Mouse (Mus musculus): ENCODE measurements at regions not wholly inside any gene's neighbourhood (a gene's known extent, or its start where the extent isn't known, plus 50 kb on each side); places are given as distances from the start of the nearest gene placed in this dataset.

DNA sequence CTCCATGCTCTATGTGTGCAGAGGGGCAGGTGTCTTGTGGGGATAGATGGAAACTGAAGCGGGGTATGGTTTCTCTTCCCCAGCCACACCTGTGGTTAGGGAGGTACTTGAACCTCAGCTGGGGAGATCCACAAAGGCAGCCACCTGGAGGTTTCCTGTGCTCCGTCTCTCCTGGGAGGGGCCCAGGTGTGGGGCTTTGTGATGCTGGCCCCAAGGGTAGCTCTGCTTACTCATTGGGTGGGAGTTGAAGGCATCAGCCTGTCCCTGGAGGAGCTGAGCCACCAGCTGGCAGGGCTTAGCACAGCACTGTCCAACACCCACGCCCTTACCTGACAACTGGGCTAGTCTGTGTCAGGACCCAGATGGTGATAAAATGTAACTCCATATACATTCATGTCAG lies 81.4 kb downstream of the Lhx2 start:
- DNase-seq (ENCODE audit: low read depth, low spot score): no peak

DNA sequence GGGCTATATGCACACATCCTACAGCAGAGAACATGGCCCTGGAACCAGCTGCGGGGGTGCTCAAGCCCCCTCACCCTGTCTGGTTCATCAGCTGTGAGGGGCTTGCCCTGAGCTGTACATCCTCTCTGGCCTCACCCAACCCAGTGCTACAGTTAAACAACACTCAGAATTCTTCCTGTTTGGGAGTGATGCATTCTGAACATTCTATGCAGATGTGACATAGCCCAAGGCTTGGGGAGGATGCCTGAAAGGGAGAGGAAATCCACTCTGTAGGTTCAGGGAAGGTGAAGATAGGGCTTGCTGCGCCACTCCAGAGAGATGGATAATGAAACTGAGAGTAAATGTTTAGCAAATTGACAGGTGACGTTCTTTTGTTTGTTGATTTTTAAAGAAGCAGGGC lies 83.3 kb downstream of the Lhx2 start:
- no peak for DNase-seq (ENCODE audit: low read depth, low spot score)

DNA sequence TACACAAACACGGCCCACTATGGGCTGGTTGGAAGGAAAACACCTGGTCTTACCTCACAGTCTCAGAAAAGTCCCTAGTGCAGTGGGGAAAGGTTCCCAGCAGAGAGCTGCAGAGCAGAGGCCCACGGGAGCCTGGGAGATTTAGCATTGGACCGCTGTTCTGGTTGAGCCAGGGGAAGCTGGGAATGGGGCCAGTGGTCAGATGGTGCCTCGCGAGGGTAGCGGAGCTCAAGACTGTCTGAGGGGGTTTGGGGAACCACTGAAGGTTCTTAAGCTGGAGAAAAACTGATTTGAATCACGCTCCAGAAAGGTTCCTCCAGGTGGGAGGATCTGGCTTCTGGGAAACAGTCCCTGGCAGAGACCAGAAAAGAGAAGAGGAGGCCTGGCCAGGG lies 84.8 kb downstream of the Lhx2 start:
- no peak for DNase-seq (ENCODE audit: low read depth, low spot score)

DNA sequence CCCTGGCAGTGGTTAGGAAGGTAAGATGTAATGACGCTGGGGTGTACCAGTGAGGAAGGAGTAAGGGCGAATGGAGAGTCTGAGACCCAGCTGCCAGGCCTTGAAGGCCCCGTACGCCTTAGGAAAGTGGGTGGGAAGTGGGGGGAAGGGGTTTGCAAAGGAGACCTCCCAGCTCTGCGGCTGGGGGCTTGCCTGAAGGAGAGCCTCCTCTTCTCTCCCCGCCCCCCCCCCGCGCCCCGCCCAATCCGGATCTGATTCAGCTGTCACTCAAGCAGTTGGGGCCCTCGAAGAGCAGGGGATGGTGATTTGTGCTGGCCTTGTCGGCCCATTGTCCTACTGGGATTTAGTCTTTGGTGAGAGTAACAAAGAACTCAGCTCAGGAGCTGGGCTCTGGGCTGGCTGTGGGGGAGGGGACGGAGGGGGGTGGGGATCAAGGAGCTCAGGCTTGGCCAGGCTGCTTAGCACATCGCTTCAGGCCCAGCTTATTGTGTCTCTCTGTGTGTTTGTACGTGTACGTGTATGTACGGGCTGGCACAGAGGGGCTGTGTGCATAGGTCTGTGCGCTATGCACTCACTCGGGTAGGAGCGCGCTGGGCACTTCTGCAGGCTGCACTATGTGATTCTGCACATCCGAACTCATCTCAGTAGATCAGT lies 85.3 kb downstream of the Lhx2 start:
- no peak for DNase-seq (ENCODE audit: low read depth, low spot score)

DNA sequence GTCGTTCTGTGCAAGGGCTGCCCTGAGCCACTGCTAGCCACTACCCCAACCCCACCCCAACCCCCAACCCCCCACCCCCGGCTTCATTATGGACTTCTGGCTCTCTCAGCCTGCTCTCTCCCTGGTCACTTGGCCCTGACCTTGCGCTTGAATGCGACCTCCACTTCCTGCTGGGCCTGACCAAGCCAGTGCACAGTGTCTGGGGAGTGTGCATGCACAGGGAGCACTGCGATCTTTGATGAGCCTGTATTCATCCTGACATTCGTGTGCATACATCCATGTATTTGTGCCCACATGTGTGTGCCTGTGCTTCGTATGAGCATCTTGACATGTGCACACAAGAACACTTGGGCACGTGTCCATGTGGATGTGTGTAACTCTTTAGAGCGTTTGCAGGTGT lies 85.9 kb downstream of the Lhx2 start:
- no peak for DNase-seq (ENCODE audit: low read depth, low spot score)

DNA sequence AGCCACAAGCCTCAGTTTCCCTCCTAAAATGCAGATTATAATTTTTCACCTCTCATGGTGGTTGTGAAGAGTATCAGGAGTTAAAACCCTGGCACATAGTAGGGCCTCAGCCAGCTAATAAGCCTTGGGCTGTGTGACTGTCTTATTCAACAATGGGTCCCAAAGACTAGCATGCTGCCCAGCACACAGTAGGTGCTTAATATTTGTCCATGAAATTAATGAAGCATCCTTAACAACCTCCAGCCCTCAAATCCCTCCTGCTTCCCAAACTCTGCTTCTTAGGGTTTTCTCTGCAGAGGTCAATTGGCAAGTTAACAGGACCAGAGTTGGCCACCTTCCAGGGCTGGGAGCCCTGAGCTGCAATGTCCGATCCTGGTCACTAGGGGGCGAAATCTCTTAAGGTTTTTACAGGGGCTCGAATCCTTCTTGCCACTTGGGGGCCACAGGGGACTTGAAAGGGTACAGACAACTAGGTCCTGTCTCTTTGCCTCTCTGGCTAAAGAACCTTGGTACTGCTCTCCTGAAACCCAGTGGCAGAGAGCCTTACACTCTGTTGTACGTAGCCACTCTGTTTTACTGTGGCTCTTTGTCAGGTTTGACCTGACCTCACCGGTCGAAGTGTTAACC lies 81.6 kb upstream of the Nek6 start:
- DNase-seq (ENCODE audit: low read depth, low spot score): peak; percentile 54

DNA sequence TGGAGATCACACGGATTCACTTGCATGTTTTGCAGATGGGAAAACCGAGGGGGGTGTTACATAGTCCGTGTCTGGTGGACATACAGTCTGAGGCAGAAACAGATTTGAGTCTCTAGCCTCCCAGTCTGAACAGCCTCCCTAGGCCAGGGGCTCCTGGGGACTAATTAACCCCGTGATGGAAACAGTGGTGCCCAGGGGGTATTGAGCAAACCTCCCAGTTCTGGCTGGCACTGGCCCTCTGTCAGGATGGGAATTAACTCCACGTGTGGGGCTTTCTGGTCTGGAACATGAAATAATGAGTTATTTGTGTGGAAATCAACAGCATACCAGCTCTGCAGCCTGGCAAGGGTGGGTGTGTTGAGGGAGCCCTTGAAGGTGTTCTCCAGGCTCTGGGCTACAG lies 79.9 kb upstream of the Nek6 start:
- DNase-seq (ENCODE audit: low read depth, low spot score): no peak

DNA sequence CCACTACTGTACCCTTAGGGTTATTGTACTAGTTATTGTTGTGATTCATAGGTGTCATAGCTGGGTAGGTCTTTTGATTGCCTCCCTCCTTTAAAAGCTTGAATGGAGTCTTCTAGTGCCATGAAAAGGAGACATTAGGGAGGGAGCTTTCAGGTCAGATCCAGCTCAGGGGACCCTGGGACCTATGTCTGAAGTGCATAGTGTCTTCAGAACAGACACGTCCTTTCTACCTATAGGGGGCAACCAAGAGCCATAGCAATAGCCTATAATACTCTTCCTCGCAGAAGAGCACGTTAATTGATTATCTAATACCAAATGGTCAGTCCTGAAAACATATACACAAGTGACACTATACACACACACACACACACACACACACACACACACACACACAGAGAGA lies 77.7 kb upstream of the Nek6 start:
- DNase-seq (ENCODE audit: low read depth, low spot score): no peak

DNA sequence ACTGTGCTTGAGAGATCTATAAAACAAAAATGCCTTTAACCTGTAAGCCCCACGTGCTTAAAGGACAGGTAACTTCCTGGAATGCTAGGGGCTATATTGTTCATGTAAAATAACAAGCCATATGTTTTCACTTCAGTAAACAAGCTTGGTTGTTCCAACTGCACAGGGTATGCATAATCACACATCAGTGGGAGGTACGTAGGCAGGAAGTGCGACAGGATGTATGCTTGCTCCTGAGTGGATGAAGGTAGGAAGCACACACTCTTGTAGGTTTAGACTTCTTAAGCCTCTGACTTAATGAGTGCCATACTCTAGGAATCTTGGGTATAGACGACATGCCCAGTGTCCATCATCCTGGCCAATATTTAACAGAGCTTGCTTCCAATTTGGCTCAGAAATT lies 74.7 kb upstream of the Nek6 start:
- no peak for DNase-seq (ENCODE audit: low read depth, low spot score)

DNA sequence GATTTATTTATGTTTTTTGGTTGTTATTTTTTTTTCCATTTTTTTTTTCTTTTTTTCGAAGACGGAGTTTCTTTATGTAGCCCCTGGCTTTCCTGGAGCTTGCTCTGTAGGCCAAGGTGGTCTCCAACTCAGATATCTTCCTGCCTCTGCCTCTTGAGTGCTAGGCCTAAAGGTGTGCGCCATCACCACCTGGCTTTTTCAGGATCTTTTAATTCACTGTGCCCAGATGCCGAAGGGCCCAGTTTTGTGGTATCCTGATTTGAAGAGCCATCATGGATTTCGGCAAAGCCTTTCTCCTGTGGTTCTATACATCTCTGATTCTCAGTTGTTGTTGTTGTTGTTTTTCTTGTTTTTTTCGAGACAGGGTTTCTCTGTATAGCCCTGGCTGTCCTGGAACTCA lies 72.3 kb upstream of the Nek6 start:
- no peak for DNase-seq (ENCODE audit: low read depth, low spot score)

DNA sequence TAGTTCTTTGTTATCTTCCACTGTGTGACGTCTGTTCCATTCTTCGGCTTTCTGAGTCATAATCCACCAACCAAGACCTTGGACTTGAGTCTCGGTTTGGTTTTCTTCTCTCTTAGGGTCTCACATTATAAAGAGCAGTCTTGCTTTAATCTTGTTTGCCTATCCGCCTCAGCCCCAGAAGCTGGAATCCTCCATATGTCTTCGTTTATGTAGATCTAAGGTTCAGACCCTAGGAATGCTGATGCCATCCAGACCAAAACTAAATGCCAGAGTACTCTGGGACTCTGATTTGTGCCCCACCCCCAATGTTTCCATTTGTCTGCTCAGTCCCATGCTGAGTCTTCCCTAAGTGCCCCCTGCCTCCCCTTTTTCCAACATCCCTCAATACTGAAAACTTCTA lies 71.5 kb upstream of the Nek6 start:
- DNase-seq (ENCODE audit: low read depth, low spot score): no peak

DNA sequence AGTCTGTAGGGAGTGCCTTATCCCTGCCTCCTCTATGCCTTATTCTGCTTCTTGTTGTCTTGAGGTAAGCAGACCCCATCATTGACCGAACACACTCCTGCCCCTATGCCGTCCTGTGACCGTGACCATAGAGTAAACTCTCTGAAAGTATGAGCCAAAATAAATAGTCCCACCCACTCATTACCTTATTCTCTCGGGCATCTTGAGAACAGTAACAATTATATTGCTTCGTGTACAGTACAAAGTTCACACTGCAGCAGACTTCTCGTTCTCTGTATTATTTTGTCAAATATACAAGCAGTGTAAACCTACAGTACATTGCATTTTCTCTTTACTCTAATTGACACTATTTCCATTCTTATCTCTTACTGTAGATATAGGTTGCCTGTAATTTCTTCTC lies 62.4 kb upstream of the Nek6 start:
- no peak for DNase-seq (ENCODE audit: low read depth, low spot score)

DNA sequence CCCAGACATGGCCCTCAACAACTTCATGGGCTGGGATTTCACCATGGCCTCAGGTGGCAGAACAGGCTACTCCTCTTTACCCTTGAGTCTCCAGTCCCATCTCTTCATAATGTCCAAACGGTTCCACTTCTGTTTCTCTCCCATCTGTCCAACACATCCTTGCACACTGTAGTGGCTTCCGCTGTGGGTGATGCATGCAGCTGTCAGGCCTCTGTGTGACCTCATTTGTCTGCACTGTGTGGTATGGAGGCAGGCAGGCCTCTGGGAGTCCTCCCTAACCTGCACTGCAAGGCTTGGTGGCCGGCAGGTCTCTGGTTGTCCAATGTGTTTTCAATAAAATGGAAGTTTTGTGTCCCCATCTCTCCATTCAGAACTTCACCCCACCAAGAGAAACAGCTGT lies 54.9 kb upstream of the Nek6 start:
- no peak for DNase-seq (ENCODE audit: low read depth, low spot score)

DNA sequence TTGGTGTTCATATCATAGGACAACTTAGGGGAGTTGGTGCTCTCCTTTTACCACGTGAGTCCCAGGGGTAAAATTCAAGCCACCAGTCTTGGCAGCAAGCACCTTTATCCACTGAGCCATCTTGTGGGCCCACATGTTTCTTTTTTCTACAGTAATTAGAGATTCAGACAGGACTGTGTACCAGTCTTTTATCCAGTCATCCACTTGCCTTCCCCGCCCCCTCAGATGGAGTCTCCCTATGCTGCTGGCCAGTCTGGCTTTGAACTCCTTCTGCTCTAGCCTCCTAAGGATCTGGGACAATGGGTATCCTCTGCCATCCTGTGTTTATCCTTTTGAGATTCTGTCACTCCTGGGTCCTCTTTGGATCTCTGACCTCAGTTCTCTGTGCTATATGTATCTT lies 51.1 kb upstream of the Nek6 start:
- DNase-seq (ENCODE audit: low read depth, low spot score): no peak

DNA sequence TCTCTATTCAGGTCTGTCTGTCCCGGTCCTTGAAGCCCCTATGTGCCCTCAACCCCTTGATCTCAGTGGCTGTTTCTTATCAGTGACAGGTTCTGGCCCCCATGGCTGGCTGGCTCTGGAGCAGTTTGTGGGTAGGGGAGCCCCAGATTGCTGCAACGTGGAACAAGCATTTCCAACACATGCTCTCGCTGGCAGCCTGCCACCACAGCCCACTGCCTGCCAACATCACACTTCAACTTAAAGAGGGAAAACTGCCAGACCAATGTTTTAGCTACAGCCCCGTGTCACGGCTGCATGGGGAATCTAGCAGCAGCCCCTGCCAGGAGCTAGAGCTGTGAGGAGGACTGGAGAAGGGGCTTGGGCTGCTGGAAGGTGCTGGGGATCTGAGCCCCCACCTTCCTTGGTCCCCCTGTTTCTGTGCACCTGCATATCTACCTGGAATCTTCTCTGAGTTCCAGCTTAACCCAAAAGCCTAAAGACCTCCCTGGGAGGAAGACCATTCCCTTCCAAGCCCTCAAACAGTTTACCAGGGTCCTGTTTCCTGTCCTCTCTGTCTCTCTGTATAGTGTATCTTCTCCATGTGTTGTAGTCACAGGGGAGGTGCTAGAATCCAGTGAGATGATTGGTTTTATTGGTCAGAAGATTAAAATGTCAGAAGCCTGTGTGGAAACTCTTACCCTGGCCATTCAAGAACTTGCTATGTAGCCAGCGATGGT lies 50.5 kb upstream of the Nek6 start:
- DNase-seq (ENCODE audit: low read depth, low spot score): no peak
